Mouse (Mus musculus) left cerebral cortex, postnatal 4 days (tissue): ENCODE results near the gene Kif3b. TPM values are rescaled to one million over a fixed set of nuclear protein-coding genes. Genes with fewer than 3 reads are reported as not detected.
"Not testable (repeated sequence)": the region's sequence is repeated elsewhere in the genome, so short reads cannot be mapped to it uniquely, and the experiment has no call there.

ENCODE experiments used
- DNase-seq: peaks from one replicate; pipeline ENCODE4 v3.0.0-alpha.2; 2022
- intact Hi-C: fragments of 180-260 bp; cut with DNase I; formaldehyde crosslinking; loops from one replicate; pipeline ENCODE4 v1.15.1; 2025
- total RNA-seq, 2 experiments: library from RNA; stranded (reverse); gene quantifications; 2 replicates each; pipeline ENCODE4 v1.2.3; 2021

The Kif3b gene
- total RNA-seq = 100 to 1,000 TPM; 109 to 110 TPM

GRCm38 (mm10) chr2:153290938-153291928, at the start of gene Kif3b:
TSS of gene Kif3b (plus strand) at chr2:153291413.
- peak; percentile 87 for DNase-seq
- intact Hi-C loops = no loop called here

GRCm38 (mm10) chr2:153242156-153242555, 49.1 kb upstream of the Kif3b start:
- no peak for DNase-seq
- intact Hi-C loops = no loop called here

GRCm38 (mm10) chr2:153249751-153250150, 41.5 kb upstream of the Kif3b start:
- intact Hi-C loops = no loop called here
- no peak for DNase-seq

GRCm38 (mm10) chr2:153256604-153257003, 34.6 kb upstream of the Kif3b start:
- intact Hi-C loops = no loop called here
- no peak for DNase-seq

- intact Hi-C loops = no loop called here
- no peak for DNase-seq
Observed at GRCm38 (mm10) chr2:153259030-153259863, 32.0 kb upstream of the Kif3b start.

- intact Hi-C loops = no loop called here
- no peak for DNase-seq
Observed at GRCm38 (mm10) chr2:153259864-153260674, 31.1 kb upstream of the Kif3b start.

- DNase-seq = no peak
- intact Hi-C loops = no loop called here
Observed at GRCm38 (mm10) chr2:153263053-153263452, 28.2 kb upstream of the Kif3b start.

- intact Hi-C loops = no loop called here
Observed at GRCm38 (mm10) chr2:153267331-153267730, 23.9 kb upstream of the Kif3b start.

GRCm38 (mm10) chr2:153270231-153270915, 20.8 kb upstream of the Kif3b start:
- DNase-seq, intact Hi-C loops: not testable (repeated sequence)

More at GRCm38 (mm10) chr2:153267331-153267730, 23.9 kb upstream of the Kif3b start:
- no peak for DNase-seq

GRCm38 (mm10) chr2:153274200-153274918, 16.9 kb upstream of the Kif3b start:
- intact Hi-C loops = not testable (repeated sequence)

GRCm38 (mm10) chr2:153274919-153275247, 16.3 kb upstream of the Kif3b start:
- no peak for DNase-seq
- intact Hi-C loops = no loop called here

More at GRCm38 (mm10) chr2:153274200-153274918, 16.9 kb upstream of the Kif3b start:
- not testable (repeated sequence) for DNase-seq

- intact Hi-C loops, DNase-seq: not testable (repeated sequence)
Observed at GRCm38 (mm10) chr2:153275577-153275976, 15.6 kb upstream of the Kif3b start.

- DNase-seq = no peak
- intact Hi-C loops = no loop called here
Observed at GRCm38 (mm10) chr2:153276440-153276839, 14.8 kb upstream of the Kif3b start.

GRCm38 (mm10) chr2:153276846-153277245, 14.4 kb upstream of the Kif3b start:
- DNase-seq, intact Hi-C loops: not testable (repeated sequence)

GRCm38 (mm10) chr2:153278357-153278756, 12.9 kb upstream of the Kif3b start:
- intact Hi-C loops = no loop called here

GRCm38 (mm10) chr2:153283919-153284318, 7.3 kb upstream of the Kif3b start:
- intact Hi-C loops = no loop called here
- no peak for DNase-seq

More at GRCm38 (mm10) chr2:153278357-153278756, 12.9 kb upstream of the Kif3b start:
- no peak for DNase-seq

GRCm38 (mm10) chr2:153286524-153286923, 4.7 kb upstream of the Kif3b start:
- intact Hi-C loops = no loop called here
- DNase-seq = no peak

- intact Hi-C loops = no loop called here
- peak; percentile 68 for DNase-seq
Observed at GRCm38 (mm10) chr2:153287835-153288234, 3.4 kb upstream of the Kif3b start.

- intact Hi-C loops = no loop called here
- no peak for DNase-seq
Observed at GRCm38 (mm10) chr2:153292305-153292861, 1.2 kb downstream of the Kif3b start.
